Mouse (Mus musculus): ENCODE data around the gene Zfp334. TPM values are rescaled to one million over a fixed set of nuclear protein-coding genes. Genes with fewer than 3 reads are reported as not detected.

Gene Zfp334
- polyA plus RNA-seq (2014; fragmentation: Illumina TruSeq; extraction: RNeasy Lipid Tissue Mini Kit (QIAGEN cat#74804); ENCODE audit: low read depth, low replicate concordance): 2.1 TPM

GRCm38 (mm10) chr2:165387844-165388495, at the start of gene Zfp334:
TSS of gene Zfp334 (minus strand) at chr2:165388259.

GRCm38 (mm10) chr2:165368496-165368895, 19.6 kb downstream of the Zfp334 start, which contains the start of gene Zfp663:
TSS of gene Zfp663 (minus strand) at chr2:165368729.

GRCm38 (mm10) chr2:165326304-165327190, 61.5 kb downstream of the Zfp334 start, which contains the start of gene Elmo2:
TSS of gene Elmo2 (minus strand) at chr2:165326479.

Other genes starting within 250 kb of the Zfp334 start
- gene Cdh22, start 153.4 kb downstream of the Zfp334 start, polyA plus RNA-seq (2014; fragmentation: Illumina TruSeq; extraction: RNeasy Lipid Tissue Mini Kit (QIAGEN cat#74804); ENCODE audit: low read depth, low replicate concordance): not detected
- gene Slc35c2, start 100.4 kb downstream of the Zfp334 start, polyA plus RNA-seq (2014; fragmentation: Illumina TruSeq; extraction: RNeasy Lipid Tissue Mini Kit (QIAGEN cat#74804); ENCODE audit: low read depth, low replicate concordance): 35.2 TPM
- gene Elmo2, start 61.8 kb downstream of the Zfp334 start, polyA plus RNA-seq (2014; fragmentation: Illumina TruSeq; extraction: RNeasy Lipid Tissue Mini Kit (QIAGEN cat#74804); ENCODE audit: low read depth, low replicate concordance): 36.9 TPM
- gene Zfp663, start 19.5 kb downstream of the Zfp334 start, polyA plus RNA-seq (2014; fragmentation: Illumina TruSeq; extraction: RNeasy Lipid Tissue Mini Kit (QIAGEN cat#74804); ENCODE audit: low read depth, low replicate concordance): not detected
- not detected for gene Ocstamp, start 12.1 kb upstream of the Zfp334 start, polyA plus RNA-seq (2014; fragmentation: Illumina TruSeq; extraction: RNeasy Lipid Tissue Mini Kit (QIAGEN cat#74804); ENCODE audit: low read depth, low replicate concordance)
- 1.5 TPM for gene Slc13a3, start 85.0 kb upstream of the Zfp334 start, polyA plus RNA-seq (2014; fragmentation: Illumina TruSeq; extraction: RNeasy Lipid Tissue Mini Kit (QIAGEN cat#74804); ENCODE audit: low read depth, low replicate concordance)
- 15.4 TPM for gene Trp53rka, start 105.1 kb upstream of the Zfp334 start, polyA plus RNA-seq (2014; fragmentation: Illumina TruSeq; extraction: RNeasy Lipid Tissue Mini Kit (QIAGEN cat#74804); ENCODE audit: low read depth, low replicate concordance)
- gene Slc2a10, start 115.5 kb upstream of the Zfp334 start, polyA plus RNA-seq (2014; fragmentation: Illumina TruSeq; extraction: RNeasy Lipid Tissue Mini Kit (QIAGEN cat#74804); ENCODE audit: low read depth, low replicate concordance): 9.9 TPM
- gene Eya2, start 206.8 kb upstream of the Zfp334 start, polyA plus RNA-seq (2014; fragmentation: Illumina TruSeq; extraction: RNeasy Lipid Tissue Mini Kit (QIAGEN cat#74804); ENCODE audit: low read depth, low replicate concordance): 15.4 TPM

All from adipose tissue, adult 10 weeks (tissue).